Mouse (Mus musculus) midbrain, embryonic 12.5 days (tissue): ENCODE results near the gene Ins1. TPM values are rescaled to one million over a fixed set of nuclear protein-coding genes. Genes with fewer than 3 reads are reported as not detected.

ENCODE experiments used
- ATAC-seq: fragments of 200-750 bp; cut with Nextera tagmentation; 2 replicates; pipeline ENCODE4 v1.8.0; 2017; ENCODE audit warnings: low read depth, moderate TSS enrichment, moderate library complexity; ENCODE audit not compliant: low FRiP score
- H3K27ac ChIP-seq: fragments of 300-500 bp; sonication (generic); replicated peaks from 2 replicates; pipeline ENCODE4 v1.5.1; 2016; ENCODE audit warnings: mild to moderate bottlenecking
- H3K27me3 ChIP-seq: fragments of 300-500 bp; sonication (generic); 2 replicates; pipeline ENCODE4 v1.6.1; 2016; ENCODE audit warnings: mild to moderate bottlenecking
- H3K36me3 ChIP-seq: fragments of 300-500 bp; sonication (generic); 2 replicates; pipeline ENCODE4 v1.6.1; 2016
- H3K4me1 ChIP-seq: fragments of 300-500 bp; sonication (generic); 2 replicates; pipeline ENCODE4 v1.6.1; 2016
- H3K4me2 ChIP-seq: fragments of 300-500 bp; sonication (generic); replicated peaks from 2 replicates; pipeline ENCODE4 v1.6.1; 2016; ENCODE audit warnings: mild to moderate bottlenecking, moderate library complexity
- H3K4me3 ChIP-seq: fragments of 300-500 bp; sonication (generic); 2 replicates; pipeline ENCODE4 v1.5.1; 2016; ENCODE audit warnings: mild to moderate bottlenecking
- H3K9ac ChIP-seq: fragments of 300-500 bp; sonication (generic); replicated peaks from 2 replicates; pipeline ENCODE4 v1.6.1; 2016; ENCODE audit warnings: mild to moderate bottlenecking, moderate library complexity
- H3K9me3 ChIP-seq: fragments of 300-500 bp; sonication (generic); 2 replicates; pipeline ENCODE4 v1.6.1; 2016; ENCODE audit warnings: mild to moderate bottlenecking
- polyA plus RNA-seq: library from polyadenylated mRNA; unstranded; fragments of >200 nt; fragmentation: Nextera tagmentation; extraction: Ambion mirVana; gene quantifications from 2 replicates; pipeline ENCODE4 v1.2.1, GENCODE M21; 2016

Gene Ins1
- polyA plus RNA-seq = not detected in 2 replicates

GRCm38 (mm10) chr19:52263997-52264396, at the start of gene Ins1:
TSS of gene Ins1 (plus strand) at chr19:52264297.
- ATAC-seq = no peak
- H3K36me3 ChIP-seq = no peaks in the 10 kb centered on the region
- H3K4me2 ChIP-seq = no peak within 1 kb of the TSS
- H3K4me1 ChIP-seq = no peaks in the 10 kb centered on the region
- H3K27me3 ChIP-seq = no peaks in the 10 kb centered on the region
- H3K9me3 ChIP-seq = no peaks in the 10 kb centered on the region
- no peak within 1 kb of the TSS for H3K4me3 ChIP-seq
- no peak within 1 kb of the TSS for H3K27ac ChIP-seq
- no peak within 1 kb of the TSS for H3K9ac ChIP-seq
